Mouse (Mus musculus) testis, adult 2 months (tissue): ENCODE data around the gene Ccdc117. TPM values are rescaled to one million over a fixed set of nuclear protein-coding genes. Genes with fewer than 3 reads are reported as not detected.
A peak's percentile ranks its signal among the peaks of the same experiment; 100 is the strongest.
"Not testable (repeated sequence)": the region's sequence is repeated elsewhere in the genome, so short reads cannot be mapped to it uniquely, and the experiment has no call there.

Source experiments
- H3K27ac ChIP-seq: fragments of 200-500 bp; 2 replicates; pipeline ENCODE4 v1.5.1; 2012; ENCODE audit warnings: low read depth, low read length; ENCODE audit not compliant: control insufficient read depth, insufficient read depth
- H3K27me3 ChIP-seq: fragments of 200-500 bp; 2 replicates; pipeline ENCODE4 v1.6.1; 2012; ENCODE audit warnings: mild to moderate bottlenecking, low read length, moderate library complexity; ENCODE audit not compliant: control insufficient read depth, insufficient read depth
- H3K36me3 ChIP-seq: fragments of 200-500 bp; 2 replicates; pipeline ENCODE4 v1.6.1; 2012; ENCODE audit warnings: mild to moderate bottlenecking, low read length; ENCODE audit not compliant: control insufficient read depth, insufficient read depth
- H3K4me1 ChIP-seq: fragments of 200-500 bp; 2 replicates; pipeline ENCODE4 v1.6.1; 2012; ENCODE audit warnings: low read length; ENCODE audit not compliant: control insufficient read depth, insufficient read depth
- H3K4me3 ChIP-seq: fragments of 200-500 bp; 2 replicates; pipeline ENCODE4 v1.5.1; 2012; ENCODE audit warnings: low read depth, mild to moderate bottlenecking, low read length, moderate library complexity, mixed read lengths; ENCODE audit not compliant: control insufficient read depth
- CTCF ChIP-seq: fragments of 200-500 bp; IDR thresholded peaks from 2 replicates; pipeline ENCODE4 v1.5.1; 2012; ENCODE audit warnings: low read depth, mild to moderate bottlenecking, inconsistent platforms, low read length, moderate library complexity; ENCODE audit not compliant: control insufficient read depth, insufficient read depth, insufficient replicate concordance
- POLR2A ChIP-seq: fragments of 200-500 bp; IDR thresholded peaks from 2 replicates; pipeline ENCODE4 v1.6.1; 2012; ENCODE audit warnings: low read depth, mild to moderate bottlenecking, inconsistent platforms, low read length, moderate library complexity; ENCODE audit not compliant: control insufficient read depth
- polyA plus RNA-seq: library from polyadenylated mRNA; depleted of rRNA; stranded (reverse); fragments of >200 nt; gene quantifications from 2 replicates; pipeline ENCODE4 v1.2.3, GENCODE M21; 2012

Ccdc117 gene
- polyA plus RNA-seq, 1 experiment, result 37.6 TPM

DNA sequence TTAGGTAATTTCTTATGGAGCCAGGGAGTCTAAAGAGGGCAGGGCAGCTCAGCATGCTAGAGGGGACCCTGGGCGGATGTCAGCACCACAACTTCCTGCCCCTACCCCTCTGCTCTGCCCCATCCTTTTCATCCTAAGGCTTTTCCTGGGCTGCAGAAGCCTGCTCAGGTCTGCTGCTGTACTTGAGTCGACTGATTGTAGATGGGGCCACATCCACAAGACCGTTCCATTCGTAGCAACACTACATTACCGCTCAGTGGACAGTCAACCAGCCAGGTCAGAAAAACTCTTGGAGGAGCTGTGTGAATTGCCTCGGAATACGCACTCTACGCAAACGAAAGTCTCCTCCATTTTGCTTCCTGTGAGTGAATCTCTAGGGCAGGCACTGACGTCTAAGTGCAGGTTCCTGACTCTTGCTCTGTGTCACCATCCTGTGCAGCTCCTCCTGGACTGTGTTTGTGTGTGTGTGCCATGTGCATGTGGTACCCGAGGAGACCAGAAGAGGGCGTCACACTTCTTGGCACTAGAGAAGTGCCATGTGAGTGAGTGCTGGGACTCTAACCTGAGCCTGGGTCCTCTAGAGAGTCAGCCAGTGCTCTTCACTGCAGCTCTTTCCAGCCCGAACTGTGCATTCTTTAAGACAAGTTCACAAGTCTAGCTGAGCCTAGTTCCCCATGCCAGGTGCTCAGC, 45.3 kb downstream of the Ccdc117 start:
- Histone ChIP-seq H3K27me3 (no peaks in the 10 kb centered on the region), H3K27ac (no peak overlapping the region), H3K4me3 (no peak overlapping the region), H3K36me3 (no peaks in the 10 kb centered on the region), H3K4me1 (no peaks in the 10 kb centered on the region)
- TF ChIP-seq POLR2A (no peak), CTCF (peak; percentile 54; the same call in 1 of the 2 replicates)

DNA sequence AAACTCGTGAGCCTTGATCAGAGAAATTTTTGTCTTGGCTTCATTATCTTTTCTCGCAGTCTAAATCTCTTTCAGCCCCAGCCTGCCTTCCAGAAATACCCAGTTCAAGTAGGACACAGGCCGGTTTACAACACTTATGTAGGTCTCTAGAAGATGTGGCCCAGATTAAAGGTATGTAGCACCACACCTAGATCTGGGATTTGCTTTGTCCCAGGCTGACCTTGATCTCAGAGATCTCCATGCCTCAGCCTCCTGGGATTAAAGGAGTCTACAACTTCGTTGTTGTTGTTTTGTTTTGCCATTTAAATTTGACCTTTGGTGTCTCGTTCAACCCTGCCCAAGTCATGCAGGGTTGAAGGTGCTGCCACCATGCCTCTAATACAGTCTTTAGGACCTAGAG, 46.1 kb downstream of the Ccdc117 start:
- Histone ChIP-seq H3K4me1 (no peaks in the 10 kb centered on the region), H3K27ac (no peak overlapping the region), H3K4me3 (no peak overlapping the region), H3K27me3 (no peaks in the 10 kb centered on the region), H3K36me3 (no peaks in the 10 kb centered on the region)
- TF ChIP-seq POLR2A, result no peak
- TF ChIP-seq CTCF, result no peak

DNA sequence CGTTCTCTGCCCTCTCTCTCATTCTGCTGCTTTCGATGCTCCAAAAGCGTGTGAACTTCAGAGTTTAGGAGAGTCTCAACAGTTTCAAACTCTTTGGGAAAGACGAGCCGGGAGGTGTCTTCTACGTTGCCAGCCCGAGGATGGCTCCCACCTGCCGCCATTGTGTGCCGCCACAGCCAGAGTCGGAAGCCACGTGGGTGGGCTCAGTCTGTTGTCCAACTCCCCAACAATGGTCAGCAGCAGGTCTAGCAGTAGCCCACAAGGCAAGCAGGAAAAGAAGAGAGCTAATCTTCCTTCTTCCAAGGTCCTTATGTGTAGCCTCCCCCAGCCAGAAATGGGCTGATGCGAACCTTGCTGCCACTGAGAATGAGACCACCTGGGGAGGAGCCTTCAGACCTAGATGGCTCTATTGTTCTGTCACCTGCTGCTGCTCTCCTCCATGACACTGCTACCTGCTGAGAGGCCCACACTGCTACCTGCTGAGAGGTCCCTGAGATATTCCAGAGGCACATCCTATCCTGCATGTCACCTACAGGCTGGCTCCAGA, 46.6 kb downstream of the Ccdc117 start:
- no peak overlapping the region for H3K27ac ChIP-seq
- no peaks in the 10 kb centered on the region for H3K27me3 ChIP-seq
- no peak overlapping the region for H3K4me3 ChIP-seq
- H3K4me1 ChIP-seq, result no peaks in the 10 kb centered on the region
- no peaks in the 10 kb centered on the region for H3K36me3 ChIP-seq
- TF ChIP-seq CTCF, result no peak
- no peak for TF ChIP-seq POLR2A

DNA sequence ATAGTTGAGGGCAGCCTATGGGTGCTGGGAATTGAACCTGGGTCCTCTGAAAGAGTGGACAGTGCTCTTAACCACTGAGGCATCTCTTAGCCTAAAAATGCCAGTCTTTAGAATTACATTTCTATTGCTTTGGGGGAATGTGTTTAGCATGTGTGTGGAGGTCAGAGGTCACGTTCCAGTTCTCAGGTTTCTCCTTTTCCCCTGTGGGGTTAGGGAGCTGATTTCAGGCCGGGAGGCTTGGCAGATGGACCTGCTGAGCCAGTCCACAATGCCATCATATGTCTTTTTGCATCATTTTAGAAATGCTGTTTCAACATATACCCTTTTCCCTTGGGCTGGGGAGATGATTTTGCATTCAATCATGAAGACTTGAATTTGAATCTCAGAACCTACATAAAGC, 48.1 kb downstream of the Ccdc117 start:
- no peak for TF ChIP-seq CTCF
- TF ChIP-seq POLR2A, result no peak
- no peak overlapping the region for H3K4me3 ChIP-seq
- no peak overlapping the region for H3K27ac ChIP-seq
- no peaks in the 10 kb centered on the region for H3K27me3 ChIP-seq
- H3K4me1 ChIP-seq, result no peaks in the 10 kb centered on the region
- no peaks in the 10 kb centered on the region for H3K36me3 ChIP-seq

DNA sequence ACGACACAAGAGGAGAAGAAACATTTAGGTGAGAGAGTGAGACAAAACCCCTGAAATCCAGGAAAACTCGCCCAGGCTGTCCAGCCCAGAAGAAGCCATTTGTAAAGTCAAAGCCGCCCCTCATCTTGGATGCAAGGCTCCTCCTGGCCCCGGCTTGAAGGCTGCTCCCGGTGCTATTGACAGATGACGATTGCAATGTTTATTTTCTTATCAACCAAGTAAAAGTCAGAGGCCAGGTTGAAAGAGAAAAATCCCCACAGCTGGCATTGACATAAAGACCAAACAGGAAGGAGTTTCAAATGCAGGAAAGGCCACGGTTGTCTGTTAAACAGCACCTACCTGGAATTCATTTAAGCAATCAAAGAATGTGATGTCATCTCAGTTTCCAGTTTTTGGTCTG, 50.1 kb downstream of the Ccdc117 start:
- Histone ChIP-seq H3K27me3 (no peaks in the 10 kb centered on the region), H3K4me1 (no peaks in the 10 kb centered on the region), H3K36me3 (no peaks in the 10 kb centered on the region), H3K4me3 (no peak overlapping the region), H3K27ac (no peak overlapping the region)
- TF ChIP-seq CTCF (no peak), POLR2A (no peak)

DNA sequence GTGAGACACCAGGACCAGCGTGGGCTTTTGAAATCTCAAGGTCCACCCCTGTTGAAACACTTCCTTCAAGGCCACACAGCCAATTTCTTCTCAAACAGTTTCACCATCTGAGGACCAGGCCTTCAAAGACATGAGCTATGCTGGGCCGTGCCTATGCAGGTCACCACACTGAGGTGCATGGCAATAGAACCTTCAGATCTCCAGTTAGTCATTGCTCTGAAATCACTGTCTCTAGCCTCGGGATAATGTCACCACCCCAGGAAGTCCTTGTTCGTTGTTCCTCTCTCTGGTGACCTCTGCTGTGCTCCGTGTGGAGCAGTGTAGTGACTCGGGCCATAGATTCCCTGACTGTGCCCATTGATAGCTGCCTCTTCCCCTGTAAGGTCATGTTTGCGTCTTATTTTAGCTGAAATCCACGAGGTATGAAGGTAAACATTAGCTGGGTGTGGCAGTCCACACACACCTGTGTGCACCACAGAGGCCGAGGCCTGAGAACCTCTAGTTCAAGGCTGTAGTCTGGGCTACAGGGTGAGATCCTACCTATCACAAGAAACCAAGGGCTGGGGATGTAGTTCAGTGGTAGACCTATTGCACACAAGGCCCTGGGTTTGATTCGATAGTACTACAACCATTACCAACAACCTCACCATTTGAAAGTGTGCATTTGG, 50.9 kb downstream of the Ccdc117 start:
- no peak overlapping the region for H3K4me3 ChIP-seq
- no peak for TF ChIP-seq CTCF
- no peak for TF ChIP-seq POLR2A
- no peaks in the 10 kb centered on the region for H3K4me1 ChIP-seq
- H3K36me3 ChIP-seq, result no peaks in the 10 kb centered on the region
- H3K27ac ChIP-seq, result no peak overlapping the region
- no peaks in the 10 kb centered on the region for H3K27me3 ChIP-seq

DNA sequence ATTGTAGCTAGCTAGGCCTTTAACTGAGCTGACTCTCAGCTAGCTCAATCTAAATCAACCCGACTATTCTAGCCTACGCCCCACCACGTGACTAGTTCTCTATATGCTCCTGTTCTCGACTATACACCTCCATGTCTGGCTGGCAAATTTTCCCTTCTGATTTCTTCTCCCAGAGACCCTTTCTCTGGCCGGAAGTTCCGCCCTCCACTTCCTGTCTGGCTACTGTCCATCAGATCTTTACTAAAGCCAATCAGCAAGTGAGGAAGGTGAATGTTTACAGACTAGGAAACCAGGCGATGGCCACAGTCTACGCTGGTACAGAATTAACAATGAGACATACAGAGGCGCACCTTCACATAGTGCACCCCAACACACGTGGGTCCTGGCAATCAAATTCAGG, 52.6 kb downstream of the Ccdc117 start:
- H3K4me3 ChIP-seq, result peak overlapping the region; percentile 49
- not testable (repeated sequence) for H3K27ac ChIP-seq, H3K27me3 ChIP-seq, H3K4me1 ChIP-seq, H3K36me3 ChIP-seq
